Mouse (Mus musculus) T-helper 17 cell (primary cell): ENCODE measurements around the gene Fam13c.

ENCODE experiments used
- in situ Hi-C, 2 experiments: fragments of 300-600 bp; cut with MboI, MseI; formaldehyde crosslinking; loops; 1 replicate in 1 of 2; 2 replicates in 1 of 2; pipeline ENCODE4 v1.15.1; 2025; ENCODE audit warnings: high pct_unique_total_duplicates in 2 of 2

Fam13c gene

GRCm38 (mm10) chr10:70519640-70520099 is 79.4 kb downstream of the Fam13c start:
- in situ Hi-C loops: no loop called here

- in situ Hi-C loops: no loop called here
Measured at GRCm38 (mm10) chr10:70520143-70521131, 80.2 kb downstream of the Fam13c start.

- in situ Hi-C loops: no loop called here
Measured at GRCm38 (mm10) chr10:70521379-70521778, 81.1 kb downstream of the Fam13c start.

- in situ Hi-C loops: no loop called here
Measured at GRCm38 (mm10) chr10:70530185-70530823, 90.0 kb downstream of the Fam13c start.

GRCm38 (mm10) chr10:70532249-70532648 is 92.0 kb downstream of the Fam13c start:
- in situ Hi-C loops: no loop called here

GRCm38 (mm10) chr10:70533301-70533781 is 93.1 kb downstream of the Fam13c start:
- in situ Hi-C loops: no loop called here

- in situ Hi-C loops: no loop called here
Measured at GRCm38 (mm10) chr10:70533986-70534385, 93.7 kb downstream of the Fam13c start.

GRCm38 (mm10) chr10:70534571-70534970 is 94.3 kb downstream of the Fam13c start:
- in situ Hi-C loops: no loop called here

GRCm38 (mm10) chr10:70535401-70535800 is 95.1 kb downstream of the Fam13c start:
- in situ Hi-C loops: no loop called here

- in situ Hi-C loops: no loop called here
Measured at GRCm38 (mm10) chr10:70537694-70538093, 97.4 kb downstream of the Fam13c start.

- in situ Hi-C loops: no loop called here
Measured at GRCm38 (mm10) chr10:70539251-70539650, 99.0 kb downstream of the Fam13c start.

- in situ Hi-C loops: no loop called here
Measured at GRCm38 (mm10) chr10:70540456-70541195, 100.3 kb downstream of the Fam13c start.

GRCm38 (mm10) chr10:70542857-70543256 is 102.6 kb downstream of the Fam13c start:
- in situ Hi-C loops: no loop called here

- in situ Hi-C loops: loop anchor here in 1 of 2 experiments (10.0 kb wide), 1 partner anchor 1102 kb away; no protein-coding TSS in a partner anchor
Measured at GRCm38 (mm10) chr10:70552531-70552930, 112.2 kb downstream of the Fam13c start.

GRCm38 (mm10) chr10:70563636-70564035 is 123.4 kb downstream of the Fam13c start:
- in situ Hi-C loops: no loop called here

GRCm38 (mm10) chr10:70581556-70582211 is 141.4 kb downstream of the Fam13c start:
- in situ Hi-C loops: no loop called here

- in situ Hi-C loops: no loop called here
Measured at GRCm38 (mm10) chr10:70584171-70584570, 143.9 kb downstream of the Fam13c start.

GRCm38 (mm10) chr10:70586876-70587405 is 146.7 kb downstream of the Fam13c start:
- in situ Hi-C loops: no loop called here

- in situ Hi-C loops: no loop called here
Measured at GRCm38 (mm10) chr10:70594007-70594406, 153.7 kb downstream of the Fam13c start.

GRCm38 (mm10) chr10:70598081-70598515 is 157.8 kb downstream of the Fam13c start:
- in situ Hi-C loops: no loop called here
